Mouse (Mus musculus): ENCODE data around the gene Lmf1.

DNA sequence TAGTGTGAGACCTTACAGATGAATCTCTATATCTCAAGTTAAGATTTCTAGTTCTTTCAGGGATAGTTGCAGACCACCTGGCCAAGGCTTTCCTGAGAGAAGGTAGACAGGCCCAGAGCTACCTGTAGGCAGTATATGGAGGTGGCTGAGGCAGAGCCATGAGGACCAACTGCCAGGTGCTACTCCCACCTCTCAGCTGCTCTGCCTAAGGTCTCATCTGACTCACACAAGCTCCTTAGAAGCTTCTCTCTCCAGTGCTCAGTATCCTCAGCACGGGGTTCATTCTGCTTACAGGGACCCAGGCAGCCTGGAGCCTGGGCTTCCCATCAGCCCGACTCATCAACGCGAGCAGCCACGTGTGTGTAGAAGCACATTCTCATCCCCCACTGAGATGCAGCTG is 51.4 kb downstream of the Lmf1 start:
- TF ChIP-seq GATA1 (IDR thresholded peaks at IDR 0.05; ENCODE audit: borderline replicate concordance, low read length) (no peak), FLI1 (IDR thresholded peaks at IDR 0.05; ENCODE audit: low read length) (no peak)

Measured in megakaryocyte, embryonic 14.5 days (primary cell).